Mouse (Mus musculus) WW6 (cell line): ENCODE measurements at regions not wholly inside any gene's neighbourhood (a gene's known extent, or its start where the extent isn't known, plus 50 kb on each side); places are given as distances from the start of the nearest gene placed in this dataset.

Source experiments
- DNase-seq: peaks from one replicate; pipeline ENCODE4 v3.0.0-alpha.2; 2013; ENCODE audit warnings: low read depth, low spot score

GRCm38 (mm10) chr13:97847561-97847960, 87.1 kb upstream of the Gm10260 start:
- no peak for DNase-seq

- no peak for DNase-seq
Observed at GRCm38 (mm10) chr13:97845148-97845547, 84.7 kb upstream of the Gm10260 start.

DNA sequence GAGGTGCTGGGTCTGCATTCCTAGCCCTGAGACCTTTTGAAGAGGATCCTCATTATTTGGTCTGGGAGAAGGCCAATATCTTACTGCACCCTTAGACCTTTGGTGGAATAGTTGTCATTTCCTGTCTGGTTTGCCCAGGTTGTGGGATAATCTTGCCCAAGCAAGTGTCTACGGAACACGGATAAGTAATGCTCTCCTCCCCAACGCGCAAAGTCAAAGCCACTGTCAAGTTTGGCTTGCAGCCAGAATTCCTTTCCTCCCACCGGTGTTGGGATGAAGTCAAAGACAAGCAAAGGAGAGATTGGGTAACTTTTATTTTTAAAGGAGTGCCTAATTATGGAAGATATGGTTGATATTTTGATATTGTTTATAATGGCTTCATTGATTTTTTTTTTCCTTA, 82.4 kb upstream of the Gm10260 start:
- no peak for DNase-seq

- no peak for DNase-seq
Observed at GRCm38 (mm10) chr13:97841503-97841902, 81.1 kb upstream of the Gm10260 start.

GRCm38 (mm10) chr13:97839617-97840308, 79.3 kb upstream of the Gm10260 start:
- no peak for DNase-seq

GRCm38 (mm10) chr13:97837443-97838000, 77.1 kb upstream of the Gm10260 start:
- DNase-seq = no peak

DNA sequence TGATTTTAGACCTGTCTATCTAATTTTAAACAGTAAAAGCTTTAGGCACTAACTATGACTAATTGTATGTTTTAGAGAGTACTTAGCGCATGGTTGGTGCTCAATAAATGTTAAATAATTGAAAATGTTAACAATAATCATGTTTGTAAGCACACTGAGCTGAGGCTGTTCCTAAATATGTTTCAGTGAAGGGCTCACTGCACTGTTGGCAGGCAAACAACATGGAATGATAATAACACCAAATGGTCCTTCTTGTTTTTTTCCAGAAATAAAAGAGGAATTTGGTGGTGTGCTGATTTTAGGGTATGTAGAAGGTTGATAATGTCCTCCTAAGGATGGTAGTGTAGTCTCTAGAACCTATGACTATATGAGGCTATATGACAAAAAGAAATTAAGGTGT, 72.0 kb upstream of the Gm10260 start:
- DNase-seq = no peak

- DNase-seq = no peak
Observed at GRCm38 (mm10) chr13:97831839-97832238, 71.4 kb upstream of the Gm10260 start.

DNA sequence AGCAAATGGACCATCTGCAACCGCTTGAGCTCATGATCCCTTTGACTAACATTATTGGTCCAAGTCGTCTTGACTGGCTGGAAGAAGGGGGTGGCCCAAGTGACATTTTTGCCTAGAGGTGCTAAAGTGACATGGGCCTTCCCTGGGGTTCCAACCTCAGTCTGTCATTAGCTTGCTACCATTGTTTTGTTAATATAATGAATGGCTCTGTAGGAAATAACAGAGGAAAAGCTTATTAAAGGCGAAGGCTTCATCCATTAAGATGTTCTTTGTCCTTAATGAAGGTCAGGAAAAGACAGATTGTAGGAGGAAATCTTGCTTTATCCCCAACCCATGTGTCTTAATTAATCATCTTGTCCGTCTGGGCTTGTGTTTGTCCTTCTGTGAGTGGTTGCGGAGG, 69.1 kb upstream of the Gm10260 start:
- DNase-seq = no peak

GRCm38 (mm10) chr13:97825801-97826576, 65.6 kb upstream of the Gm10260 start:
- DNase-seq = no peak

DNA sequence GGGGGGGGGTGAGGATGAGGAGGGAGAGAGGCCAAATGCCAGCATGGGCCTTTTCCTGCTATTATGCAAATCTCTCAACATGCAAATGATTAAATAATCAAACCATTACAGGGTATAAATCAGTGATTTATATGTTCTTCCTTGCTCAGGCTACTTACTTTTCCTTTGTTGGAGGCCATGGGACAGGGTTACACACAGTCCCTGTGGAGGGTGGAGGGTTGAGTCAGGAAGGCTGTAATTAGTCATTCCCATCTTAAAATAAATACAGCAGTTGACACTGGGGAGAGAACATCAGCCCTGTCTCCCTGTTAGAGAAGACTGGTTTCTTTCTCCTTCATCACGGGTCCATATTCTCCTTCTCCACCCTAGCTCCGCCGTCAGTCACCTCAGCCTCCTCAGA, 64.9 kb upstream of the Gm10260 start:
- no peak for DNase-seq

DNA sequence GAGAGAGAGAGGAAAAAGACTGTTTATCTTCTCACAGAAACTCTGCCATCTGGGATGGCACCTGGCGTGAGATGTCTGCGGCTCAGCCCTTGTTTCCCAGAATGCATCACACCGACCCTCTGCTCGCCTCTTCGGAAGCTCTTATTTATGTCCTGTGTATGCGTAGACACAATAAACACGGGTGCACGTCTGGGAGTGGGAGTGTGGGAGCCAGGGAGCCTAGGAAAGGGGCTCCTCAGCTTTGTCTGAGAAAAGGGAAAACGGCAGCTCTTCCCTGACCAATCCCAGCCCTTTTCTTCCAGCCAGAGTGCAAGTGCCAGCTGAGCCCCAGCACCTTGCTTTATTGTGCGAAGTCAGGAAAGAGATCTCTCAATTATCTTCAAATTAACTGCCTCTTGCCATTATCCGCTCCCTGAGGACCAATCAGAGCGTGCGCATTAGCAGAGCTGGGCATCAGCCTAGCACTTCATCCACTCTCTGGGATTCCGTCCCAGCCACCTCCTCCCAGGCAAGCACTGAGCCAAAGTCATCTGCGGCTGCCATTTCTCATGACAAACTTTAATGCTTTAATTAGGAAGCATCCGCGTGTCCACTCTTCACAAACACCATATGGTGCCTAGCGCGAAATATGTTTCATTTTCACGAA, 63.8 kb upstream of the Gm10260 start:
- no peak for DNase-seq

DNA sequence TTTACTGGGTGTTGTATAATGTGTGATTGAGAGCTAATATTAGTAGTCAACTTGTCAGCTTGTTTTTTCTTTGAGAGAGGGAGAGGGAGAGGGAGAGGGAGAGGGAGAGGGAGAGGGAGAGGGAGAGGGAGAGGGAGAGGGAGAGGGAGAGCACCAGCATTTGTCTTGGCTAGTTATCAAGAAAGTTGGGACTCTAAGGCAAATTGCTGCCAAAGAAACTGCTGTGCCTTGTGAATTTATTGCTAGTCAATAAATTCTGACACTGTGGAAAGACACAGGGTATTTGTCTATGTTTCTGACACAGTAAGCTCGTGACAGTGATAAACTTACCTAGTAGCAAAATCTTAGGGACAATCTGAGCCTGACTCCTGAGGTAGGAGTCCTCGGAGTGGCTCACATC, 61.2 kb upstream of the Gm10260 start:
- no peak for DNase-seq

DNA sequence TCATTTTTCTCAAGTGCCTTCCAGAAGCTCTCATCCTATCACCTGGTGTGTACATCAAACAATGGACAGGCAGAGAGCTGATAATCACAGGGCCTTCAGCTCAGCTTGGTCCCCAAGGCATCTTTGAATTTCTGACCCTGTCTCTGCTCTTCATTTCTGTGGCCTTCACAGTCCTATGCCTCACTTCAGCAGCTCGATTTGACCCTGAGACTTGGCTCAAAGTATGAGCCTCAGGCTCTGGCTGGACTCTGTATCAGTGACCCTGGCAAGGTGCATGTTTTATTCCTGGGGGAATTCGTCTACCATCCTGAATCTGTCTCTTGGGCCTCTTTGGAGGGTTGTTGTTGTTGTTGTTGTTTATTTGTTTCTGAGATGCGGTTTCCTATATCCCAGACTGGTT, 60.6 kb upstream of the Gm10260 start:
- DNase-seq = no peak

DNA sequence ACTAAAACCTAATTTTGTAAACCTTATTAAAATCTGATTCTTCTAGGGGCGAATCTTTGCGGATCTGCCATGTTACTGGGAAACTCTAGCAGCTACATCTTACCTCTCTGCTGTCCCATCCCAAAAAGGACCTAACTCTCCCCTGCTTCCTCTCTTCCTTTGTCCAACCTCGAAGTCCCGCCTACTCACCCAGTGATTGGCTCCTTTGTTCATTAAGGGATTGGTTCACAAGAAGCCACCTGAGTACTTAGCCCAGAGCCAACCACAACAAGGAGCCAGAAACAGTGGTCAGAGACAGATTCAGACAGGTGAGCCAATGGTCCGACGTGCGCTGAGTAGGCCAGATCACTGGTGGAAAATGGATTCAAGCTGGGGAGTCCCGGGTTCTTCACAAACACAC, 60.0 kb upstream of the Gm10260 start:
- DNase-seq = peak; percentile 28

- no peak for DNase-seq
Observed at GRCm38 (mm10) chr13:97819036-97819435, 58.6 kb upstream of the Gm10260 start.

GRCm38 (mm10) chr13:97816923-97817322, 56.5 kb upstream of the Gm10260 start:
- DNase-seq = no peak
